Mouse (Mus musculus) lung, embryonic 16.5 days (tissue): ENCODE data around the gene Cfap45. TPM values are rescaled to one million over a fixed set of nuclear protein-coding genes. Genes with fewer than 3 reads are reported as not detected.
A peak's percentile ranks its signal among the peaks of the same experiment; 100 is the strongest.

ENCODE experiments used
- ATAC-seq: fragments of 200-750 bp; cut with Nextera tagmentation; 2 replicates; pipeline ENCODE4 v1.8.0; 2017; ENCODE audit warnings: low read depth, mild to moderate bottlenecking, moderate library complexity
- H3K27ac ChIP-seq: fragments of 300-500 bp; sonication (generic); 2 replicates; pipeline ENCODE4 v1.5.1; 2014; ENCODE audit warnings: mild to moderate bottlenecking, control low read depth, low read length
- H3K27me3 ChIP-seq: fragments of 300-500 bp; sonication (generic); 2 replicates; pipeline ENCODE4 v1.6.1; 2014; ENCODE audit warnings: low read depth, low read length, mixed read lengths; ENCODE audit not compliant: control insufficient read depth, insufficient read depth
- H3K36me3 ChIP-seq: fragments of 300-500 bp; sonication (generic); 2 replicates; pipeline ENCODE4 v1.6.1; 2014; ENCODE audit warnings: low read length; ENCODE audit not compliant: control insufficient read depth, insufficient read depth
- H3K4me1 ChIP-seq: fragments of 300-500 bp; sonication (generic); replicated peaks from 2 replicates; pipeline ENCODE4 v1.6.1; 2014; ENCODE audit warnings: low read length, mixed read lengths; ENCODE audit not compliant: control insufficient read depth, insufficient read depth
- H3K4me2 ChIP-seq: fragments of 300-500 bp; sonication (generic); 2 replicates; pipeline ENCODE4 v1.6.1; 2014; ENCODE audit warnings: low read depth, low read length, control low read depth
- H3K4me3 ChIP-seq: fragments of 300-500 bp; sonication (generic); 2 replicates; pipeline ENCODE4 v1.5.1; 2014; ENCODE audit warnings: mild to moderate bottlenecking, low read length, control low read depth
- H3K9ac ChIP-seq: fragments of 300-500 bp; sonication (generic); 2 replicates; pipeline ENCODE4 v1.6.1; 2014; ENCODE audit warnings: low read length, control low read depth
- H3K9me3 ChIP-seq: fragments of 300-500 bp; sonication (generic); 2 replicates; pipeline ENCODE4 v1.6.1; 2016; ENCODE audit warnings: low read length; ENCODE audit not compliant: control insufficient read depth
- WGBS: fragments of 180-500 bp; shearing (Covaris S2); extraction: QIAGEN DNeasy Blood & Tissue Kit; methylation state at CpG from one replicate; pipeline ENCODE4 v1.1.7; 2014; 5-methylcytosine and 5-hydroxymethylcytosine counted together
- polyA plus RNA-seq: library from polyadenylated mRNA; unstranded; fragments of >200 nt; fragmentation: Nextera tagmentation; extraction: Ambion mirVana; gene quantifications from 2 replicates; pipeline ENCODE4 v1.2.1, GENCODE M21; 2015

Gene Cfap45
- polyA plus RNA-seq, 1 experiment from 2014 or later: 15.4 TPM

DNA sequence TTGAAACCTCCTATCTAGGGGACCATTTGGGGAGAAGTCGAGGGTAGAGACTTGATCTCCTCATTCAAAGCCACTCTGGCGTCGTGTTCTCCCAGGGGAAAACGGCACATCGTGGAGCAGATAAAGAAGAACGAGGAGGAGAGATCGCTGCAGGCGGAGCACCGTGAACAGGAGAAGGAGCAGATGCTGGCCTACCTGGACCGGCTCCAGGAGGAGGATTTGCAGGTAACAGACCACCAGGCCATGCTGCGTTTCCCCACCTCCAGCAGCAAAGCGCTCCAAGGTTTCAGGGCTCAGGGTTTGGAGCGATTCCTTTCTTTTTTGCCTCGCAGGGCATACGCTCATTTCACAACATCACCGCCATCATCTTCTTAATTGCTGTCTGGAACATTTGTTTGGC is 14.5 kb downstream of the Cfap45 start:
- 82% methylated on average over 16 of the region's 16 CpGs for WGBS
- Histone ChIP-seq H3K27me3 (no peaks in the 10 kb centered on the region), H3K27ac (no peak overlapping the region), H3K9ac (no peak overlapping the region), H3K4me3 (no peak overlapping the region), H3K4me1 (peaks cover 14% of the 10 kb centered on the region), H3K9me3 (no peaks in the 10 kb centered on the region), H3K36me3 (no peaks in the 10 kb centered on the region), H3K4me2 (no peak overlapping the region)
- no peak for ATAC-seq

- Histone ChIP-seq H3K4me1 (no peaks in the 10 kb centered on the region), H3K4me3 (no peak overlapping the region), H3K27ac (no peak overlapping the region), H3K36me3 (no peaks in the 10 kb centered on the region), H3K27me3 (no peaks in the 10 kb centered on the region), H3K9ac (no peak overlapping the region), H3K4me2 (no peak overlapping the region), H3K9me3 (no peaks in the 10 kb centered on the region)
- ATAC-seq: no peak
- WGBS: 47% methylated on average over 6 of the region's 6 CpGs
Measured at GRCm38 (mm10) chr1:172539827-172540226, 19.2 kb downstream of the Cfap45 start.

- Histone ChIP-seq H3K4me1 (no peaks in the 10 kb centered on the region), H3K4me3 (no peak overlapping the region), H3K4me2 (no peak overlapping the region), H3K36me3 (no peaks in the 10 kb centered on the region), H3K9ac (no peak overlapping the region), H3K27ac (no peak overlapping the region), H3K27me3 (no peaks in the 10 kb centered on the region), H3K9me3 (no peaks in the 10 kb centered on the region)
- ATAC-seq: no peak
- 50% methylated on average over 11 of the region's 11 CpGs for WGBS
Measured at GRCm38 (mm10) chr1:172540283-172540820, 19.8 kb downstream of the Cfap45 start.

DNA sequence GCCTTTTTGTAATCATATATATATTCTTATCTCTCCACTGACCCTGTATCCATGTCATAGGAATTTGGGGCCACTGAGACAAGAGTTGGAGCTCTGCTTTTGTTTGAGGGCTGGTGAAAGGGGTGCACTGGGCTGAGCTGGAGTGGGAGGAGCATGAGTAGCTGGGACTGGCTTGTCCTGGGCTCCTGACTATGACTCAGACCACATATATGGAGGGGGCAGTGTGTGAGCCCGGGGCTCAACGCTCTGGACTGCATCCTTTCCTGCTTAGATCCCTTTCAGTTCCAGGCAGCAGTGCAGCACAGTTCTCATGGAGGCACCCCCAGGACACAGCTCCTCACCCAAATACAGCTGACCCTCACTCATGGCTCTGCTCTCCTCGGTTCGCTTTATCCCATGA is 25.5 kb downstream of the Cfap45 start:
- Histone ChIP-seq H3K9ac (no peak overlapping the region), H3K4me2 (no peak overlapping the region), H3K4me3 (no peak overlapping the region), H3K27me3 (no peaks in the 10 kb centered on the region), H3K36me3 (no peaks in the 10 kb centered on the region), H3K27ac (no peak overlapping the region), H3K4me1 (peaks cover 7% of the 10 kb centered on the region; the same call in 1 of the 2 replicates), H3K9me3 (no peaks in the 10 kb centered on the region)
- WGBS: 73% methylated on average over 4 of the region's 4 CpGs
- no peak for ATAC-seq

DNA sequence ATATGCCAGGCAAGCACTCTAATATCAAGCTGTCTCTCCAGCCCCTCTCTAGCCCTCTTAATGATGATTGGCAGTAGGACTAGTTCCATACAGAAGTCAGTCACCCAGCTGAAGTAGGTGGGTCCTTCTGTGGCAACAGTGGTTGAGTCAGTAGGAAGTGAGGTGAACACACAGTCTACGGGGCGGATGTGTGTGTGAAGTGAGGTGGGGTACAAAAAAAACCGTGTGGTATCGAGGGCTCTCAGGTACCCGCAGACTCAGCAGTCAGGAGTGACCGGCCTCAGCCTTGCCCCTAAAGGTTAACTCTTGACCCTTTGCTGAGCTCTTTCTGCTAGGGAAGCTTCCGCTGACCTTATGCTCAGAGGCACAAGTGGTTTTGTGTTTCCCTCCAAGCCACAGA is 27.9 kb downstream of the Cfap45 start:
- WGBS: 35% methylated on average over 7 of the region's 7 CpGs
- ATAC-seq: peak; percentile 32; the same call in 1 of the 2 replicates
- Histone ChIP-seq H3K4me3 (no peak overlapping the region), H3K9me3 (no peaks in the 10 kb centered on the region), H3K36me3 (no peaks in the 10 kb centered on the region), H3K9ac (no peak overlapping the region), H3K27ac (no peak overlapping the region), H3K4me1 (peaks cover 10% of the 10 kb centered on the region; the same call in 1 of the 2 replicates), H3K4me2 (no peak overlapping the region), H3K27me3 (no peaks in the 10 kb centered on the region)

DNA sequence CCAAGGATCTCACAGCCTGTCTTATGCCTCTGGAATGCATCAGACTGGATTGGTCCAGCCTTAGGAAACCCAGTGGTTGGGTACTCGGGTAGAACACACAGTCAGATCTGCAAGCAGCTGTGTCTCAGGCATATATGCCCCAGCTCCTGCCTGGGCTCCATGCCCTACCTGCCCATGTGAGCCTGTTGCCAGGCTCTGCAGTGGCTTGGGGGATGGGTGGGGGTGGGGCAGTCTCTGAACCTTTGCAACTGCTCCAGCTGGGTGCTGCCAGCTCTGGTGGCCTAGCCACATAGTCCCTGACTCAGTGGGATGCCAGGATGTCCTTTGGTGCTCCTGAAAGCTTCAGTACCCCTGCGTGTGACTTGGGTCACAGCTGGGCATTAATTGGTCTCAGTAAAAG is 28.7 kb downstream of the Cfap45 start:
- Histone ChIP-seq H3K4me2 (peak overlapping the region; percentile 61), H3K4me3 (peak overlapping the region; percentile 51), H3K27ac (no peak overlapping the region), H3K9me3 (no peaks in the 10 kb centered on the region), H3K27me3 (no peaks in the 10 kb centered on the region), H3K9ac (no peak overlapping the region), H3K36me3 (no peaks in the 10 kb centered on the region), H3K4me1 (peaks cover 10% of the 10 kb centered on the region; the same call in 1 of the 2 replicates)
- 24% methylated on average over 2 of the region's 2 CpGs for WGBS
- ATAC-seq: 0 out of 2 replicates have a peak, but pooled peaks have one; percentile 23

DNA sequence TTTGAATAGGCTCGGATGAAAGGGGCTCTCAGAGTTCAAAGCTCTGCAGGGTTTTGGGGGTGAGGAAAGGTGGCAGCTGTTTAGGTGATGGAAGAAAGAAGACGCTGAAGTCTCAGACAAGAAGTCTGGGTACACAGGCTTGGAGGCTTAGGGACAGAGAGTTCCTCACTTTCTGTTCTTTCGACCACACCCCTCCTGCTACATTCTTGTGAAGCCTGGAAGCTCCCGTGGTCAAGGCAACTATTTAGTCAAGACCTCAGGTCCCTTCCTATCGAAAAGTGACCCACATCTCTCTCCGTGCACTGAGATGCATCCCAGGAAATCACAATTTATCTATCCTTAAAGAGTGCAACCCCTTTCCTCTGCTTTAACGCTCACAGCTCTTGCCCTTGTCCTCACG is 29.1 kb downstream of the Cfap45 start:
- 1% methylated on average over 8 of the region's 8 CpGs for WGBS
- ATAC-seq: no peak
- Histone ChIP-seq H3K36me3 (no peaks in the 10 kb centered on the region), H3K4me2 (peak overlapping the region; percentile 61), H3K27me3 (no peaks in the 10 kb centered on the region), H3K27ac (peak overlapping the region; percentile 33), H3K4me1 (peaks cover 10% of the 10 kb centered on the region; the same call in 1 of the 2 replicates), H3K9ac (peak overlapping the region; percentile 49), H3K9me3 (no peaks in the 10 kb centered on the region), H3K4me3 (peak overlapping the region; percentile 51)

GRCm38 (mm10) chr1:172550551-172550951 is 29.9 kb downstream of the Cfap45 start:
- peak overlapping the region; percentile 61 for H3K4me2 ChIP-seq
- peak overlapping the region; percentile 33 for H3K27ac ChIP-seq
- H3K36me3 ChIP-seq: no peaks in the 10 kb centered on the region
- H3K4me1 ChIP-seq: peaks cover 10% of the 10 kb centered on the region; the same call in 1 of the 2 replicates
- H3K27me3 ChIP-seq: no peaks in the 10 kb centered on the region
- under 1% methylated on average over 8 of the region's 8 CpGs for WGBS
- peak overlapping the region; percentile 51 for H3K4me3 ChIP-seq
- no peaks in the 10 kb centered on the region for H3K9me3 ChIP-seq
- H3K9ac ChIP-seq: peak overlapping the region; percentile 49
- ATAC-seq: peak; percentile 88

- H3K27me3 ChIP-seq: no peaks in the 10 kb centered on the region
- H3K4me2 ChIP-seq: peak overlapping the region; percentile 61
- no peak overlapping the region; the same call in 1 of the 2 replicates for H3K9ac ChIP-seq
- H3K4me3 ChIP-seq: no peak overlapping the region; the same call in 1 of the 2 replicates
- no peak for ATAC-seq
- H3K36me3 ChIP-seq: no peaks in the 10 kb centered on the region
- H3K9me3 ChIP-seq: no peaks in the 10 kb centered on the region
- WGBS: 21% methylated on average over 7 of the region's 7 CpGs
- H3K27ac ChIP-seq: no peak overlapping the region; the same call in 1 of the 2 replicates
- H3K4me1 ChIP-seq: peaks cover 10% of the 10 kb centered on the region; the same call in 1 of the 2 replicates
Measured at GRCm38 (mm10) chr1:172551009-172551408, 30.4 kb downstream of the Cfap45 start.
